Comparison of ENCODE assay signal across 8 mouse cellular contexts in the genomic region with DNA sequence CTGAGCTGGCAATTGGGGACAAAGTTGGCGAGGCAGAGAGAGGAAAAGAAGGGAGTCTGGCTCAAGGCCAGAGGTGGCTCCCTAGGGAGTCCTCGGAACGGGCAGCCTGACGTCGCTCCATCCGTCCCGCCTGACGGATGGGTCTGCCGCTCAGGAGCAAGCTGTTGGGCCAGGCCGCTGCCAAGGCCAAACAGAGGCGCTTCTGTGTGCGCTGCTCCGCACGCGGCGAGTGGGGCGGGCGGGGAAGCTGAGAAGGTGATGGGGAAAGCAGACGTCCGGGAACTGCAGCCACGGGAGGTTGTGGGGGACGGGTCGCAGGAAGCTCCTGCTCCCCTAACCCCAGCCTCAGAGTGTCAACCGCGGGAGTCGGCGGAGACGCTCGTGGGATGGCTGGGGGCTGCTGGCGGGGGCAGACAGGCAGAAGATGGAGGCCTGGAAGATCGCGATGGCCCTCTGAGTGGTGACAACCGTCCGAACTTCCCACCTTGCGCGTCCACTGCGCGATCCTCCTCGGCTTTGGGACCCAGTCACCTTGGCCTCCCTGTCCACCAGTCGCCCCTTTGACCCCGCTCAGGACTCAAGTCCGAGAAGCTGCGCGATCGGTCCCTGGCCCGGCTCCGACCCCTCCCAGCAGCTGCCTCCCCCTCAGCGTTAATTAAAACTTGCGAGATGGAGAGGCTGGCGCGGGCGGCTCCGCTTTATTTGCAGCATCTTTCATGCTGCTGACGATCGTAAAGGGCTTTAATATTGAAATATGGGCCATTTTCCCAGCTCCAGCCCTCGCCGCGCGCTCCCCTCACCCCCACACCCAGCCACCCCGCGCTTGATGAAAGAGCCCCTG.
DNase-seq lines count a peak whose midpoint lies in the region; ATAC-seq lines count a peak whose summit lies in the region.

No protein-coding gene starts in this region.

- intact Hi-C loops in gastrocnemius, postnatal 14 days (cut with DNase I; ENCODE audit: low total_unique reads), result no loop called here

- H3K27ac ChIP-seq in kidney, embryonic 16.5 days (ENCODE audit: low read length), result no peak overlapping the region
- no peak overlapping the region for H3K27ac ChIP-seq in midbrain, embryonic 11.5 days (ENCODE audit: low read depth, low read length)

- H3K36me3 ChIP-seq in erythroblast, embryonic 14.5 days (ENCODE audit: control insufficient read depth), result no peaks in the 10 kb centered on the region
- no peaks in the 10 kb centered on the region for H3K36me3 ChIP-seq in kidney, embryonic 16.5 days (ENCODE audit: insufficient read depth, low read length)
- no peaks in the 10 kb centered on the region for H3K36me3 ChIP-seq in midbrain, embryonic 11.5 days (ENCODE audit: control insufficient read depth, insufficient read depth, low read length)

- peaks cover 91% of the 10 kb centered on the region for H3K27me3 ChIP-seq in erythroblast, embryonic 14.5 days (ENCODE audit: control insufficient read depth)
- peaks cover 16% of the 10 kb centered on the region for H3K27me3 ChIP-seq in kidney, embryonic 16.5 days (ENCODE audit: insufficient read depth, low read length)
- H3K27me3 ChIP-seq in midbrain, embryonic 11.5 days (ENCODE audit: control insufficient read depth, insufficient read depth, low read length), result peaks cover 81% of the 10 kb centered on the region

- H3K4me2 ChIP-seq in kidney, embryonic 16.5 days (replicated peaks; ENCODE audit: low read depth, low read length), result peak overlapping the region; percentile 60
- H3K4me2 ChIP-seq in midbrain, embryonic 11.5 days, result peak overlapping the region; percentile 37

- no peak for ATAC-seq in erythroblast, adult 5-6 weeks (replicated peaks; ENCODE audit: low FRiP score, poor library complexity, severe bottlenecking)
- no peak for ATAC-seq in kidney, embryonic 16.5 days (ENCODE audit: low FRiP score, low TSS enrichment)
- ATAC-seq in midbrain, embryonic 11.5 days (ENCODE audit: low FRiP score), result no peak

- peak; percentile 83 for DNase-seq in adrenal gland, postnatal 14 days
- DNase-seq in gastrocnemius, postnatal 14 days, result peak; percentile 63
- peak; percentile 94 for DNase-seq in midbrain, embryonic 11.5 days (ENCODE audit: low spot score, missing footprints)
- DNase-seq in spleen, postnatal 14 days (ENCODE audit: low spot score in 2 of 2), result no peak
- no peak for DNase-seq in c-Kit-positive CD71-positive TER-119-positive erythroid progenitor cells, embryonic 14.5 days (ENCODE audit: low spot score)

- H3K9me3 ChIP-seq in erythroblast, embryonic 14.5 days (ENCODE audit: control insufficient read depth, low read length), result no peaks in the 10 kb centered on the region
- H3K9me3 ChIP-seq in kidney, embryonic 16.5 days (ENCODE audit: low read length), result no peaks in the 10 kb centered on the region
- no peaks in the 10 kb centered on the region for H3K9me3 ChIP-seq in midbrain, embryonic 11.5 days (ENCODE audit: control insufficient read depth, low read length)

- H3K4me3 ChIP-seq in erythroblast, embryonic 14.5 days (replicated peaks), result peak overlapping the region; percentile 43
- peak overlapping the region; percentile 40 for H3K4me3 ChIP-seq in kidney, embryonic 16.5 days (ENCODE audit: low read length)
- H3K4me3 ChIP-seq in midbrain, embryonic 11.5 days (ENCODE audit: low read depth, low read length), result peak overlapping the region; percentile 22

- H3K9ac ChIP-seq in kidney, embryonic 16.5 days (replicated peaks; ENCODE audit: low read length), result peak overlapping the region; percentile 25; the same call in 1 of the 2 replicates
- no peak overlapping the region for H3K9ac ChIP-seq in midbrain, embryonic 11.5 days (ENCODE audit: low read length)

- 2% methylated on average over 61 of the region's 61 CpGs for WGBS in kidney, embryonic 16.5 days
- under 1% methylated on average over 60 of the region's 61 CpGs for WGBS in midbrain, embryonic 11.5 days

- peaks cover 51% of the 10 kb centered on the region for H3K4me1 ChIP-seq in erythroblast, embryonic 14.5 days (ENCODE audit: control insufficient read depth)
- peaks cover 39% of the 10 kb centered on the region for H3K4me1 ChIP-seq in kidney, embryonic 16.5 days (ENCODE audit: insufficient read depth, low read length)
- peaks cover 7% of the 10 kb centered on the region for H3K4me1 ChIP-seq in midbrain, embryonic 11.5 days (ENCODE audit: control insufficient read depth, insufficient read depth, low read length)

Comparison
In these comparisons a context has a peak if more than half of its experiments do, and no peak if none do; other contexts are left out.
1. DNase-seq: peak in adrenal gland, postnatal 14 days (single experiment), gastrocnemius, postnatal 14 days (single experiment) and midbrain, embryonic 11.5 days (single experiment); none in spleen, postnatal 14 days (0 of 2) and c-Kit-positive CD71-positive TER-119-positive erythroid progenitor cells, embryonic 14.5 days (single experiment).
2. Peak in every context shown above with its lines, with median percentiles within 50 percentile points of each other: H3K4me3 ChIP-seq.